Mouse (Mus musculus): ENCODE data around the gene Ank3.

- no peak for TF ChIP-seq CTCF (IDR thresholded peaks at IDR 0.05; ENCODE audit: low read depth)
- TF ChIP-seq EP300 (IDR thresholded peaks at IDR 0.05; ENCODE audit: low read depth), result no peak
Observed at GRCm38 (mm10) chr10:69405431-69405830, 6.9 kb downstream of the Ank3 start.

Data from liver, postnatal 0 days (tissue).